Mouse (Mus musculus) E14TG2a.4 (cell line): ENCODE measurements around the gene Fam122a.

ENCODE experiments used
- H3K27me3 ChIP-seq: 2 replicates; pipeline ENCODE4 v1.6.1; 2014; ENCODE audit warnings: low read length, control low read depth; ENCODE audit not compliant: insufficient read depth
- H3K36me3 ChIP-seq: 2 replicates; pipeline ENCODE4 v1.6.1; 2014; ENCODE audit warnings: low read length, control low read depth; ENCODE audit not compliant: insufficient read depth
- H3K4me1 ChIP-seq: replicated peaks from 2 replicates; pipeline ENCODE4 v1.6.1; 2014; ENCODE audit warnings: low read depth, low read length, control low read depth
- H3K4me3 ChIP-seq: replicated peaks from 2 replicates; pipeline ENCODE4 v1.5.1; 2014; ENCODE audit warnings: mild to moderate bottlenecking, low read length
- H3K9me3 ChIP-seq: 2 replicates; pipeline ENCODE4 v1.6.1; 2014; ENCODE audit warnings: low read length, control low read depth
- CTCF ChIP-seq: conservative IDR thresholded peaks from 2 replicates; pipeline ENCODE4 v1.5.1; 2014; ENCODE audit warnings: low read length
- NANOG ChIP-seq: IDR thresholded peaks from 2 replicates; pipeline ENCODE4 v1.6.1; 2014; ENCODE audit warnings: borderline replicate concordance, low read length, mixed read lengths
- POU5F1 ChIP-seq: IDR thresholded peaks from 2 replicates; pipeline ENCODE4 v1.6.1; 2014; ENCODE audit warnings: low read length, borderline replicate concordance

Fam122a gene

GRCm38 (mm10) chr19:24475281-24475680 lies 1.9 kb downstream of the Fam122a start:
- no peak overlapping the region for H3K4me3 ChIP-seq
- H3K27me3 ChIP-seq, result no peaks in the 10 kb centered on the region
- H3K9me3 ChIP-seq, result no peaks in the 10 kb centered on the region
- peaks cover 31% of the 10 kb centered on the region for H3K4me1 ChIP-seq
- TF ChIP-seq CTCF, result no peak
- no peak for TF ChIP-seq POU5F1
- TF ChIP-seq NANOG, result no peak
- H3K36me3 ChIP-seq, result peaks cover 9% of the 10 kb centered on the region; the same call in 1 of the 2 replicates

- Histone ChIP-seq H3K9me3 (no peaks in the 10 kb centered on the region), H3K36me3 (peaks cover 5% of the 10 kb centered on the region; the same call in 1 of the 2 replicates), H3K4me1 (peaks cover 18% of the 10 kb centered on the region), H3K27me3 (no peaks in the 10 kb centered on the region), H3K4me3 (no peak overlapping the region)
- TF ChIP-seq NANOG (no peak), CTCF (no peak), POU5F1 (no peak)
Measured at GRCm38 (mm10) chr19:24472512-24472911, 4.6 kb downstream of the Fam122a start.

GRCm38 (mm10) chr19:24471538-24471937 lies 5.6 kb downstream of the Fam122a start:
- Histone ChIP-seq H3K4me3 (no peak overlapping the region), H3K4me1 (peaks cover 17% of the 10 kb centered on the region), H3K36me3 (peaks cover 5% of the 10 kb centered on the region; the same call in 1 of the 2 replicates), H3K27me3 (no peaks in the 10 kb centered on the region), H3K9me3 (no peaks in the 10 kb centered on the region)
- TF ChIP-seq NANOG (no peak), CTCF (no peak), POU5F1 (no peak)

GRCm38 (mm10) chr19:24469216-24469615 lies 7.9 kb downstream of the Fam122a start:
- H3K27me3 ChIP-seq, result no peaks in the 10 kb centered on the region
- H3K36me3 ChIP-seq, result no peaks in the 10 kb centered on the region
- no peaks in the 10 kb centered on the region for H3K9me3 ChIP-seq
- TF ChIP-seq NANOG (no peak), POU5F1 (no peak), CTCF (no peak)
- H3K4me3 ChIP-seq, result no peak overlapping the region
- no peaks in the 10 kb centered on the region for H3K4me1 ChIP-seq

GRCm38 (mm10) chr19:24468616-24469015 lies 8.5 kb downstream of the Fam122a start:
- no peaks in the 10 kb centered on the region for H3K27me3 ChIP-seq
- H3K9me3 ChIP-seq, result peaks cover 3% of the 10 kb centered on the region; the same call in 1 of the 2 replicates
- no peaks in the 10 kb centered on the region for H3K4me1 ChIP-seq
- no peaks in the 10 kb centered on the region for H3K36me3 ChIP-seq
- H3K4me3 ChIP-seq, result no peak overlapping the region
- TF ChIP-seq CTCF, result no peak
- TF ChIP-seq POU5F1, result no peak
- TF ChIP-seq NANOG, result no peak

GRCm38 (mm10) chr19:24463011-24463410 lies 14.1 kb downstream of the Fam122a start:
- H3K36me3 ChIP-seq, result no peaks in the 10 kb centered on the region
- H3K27me3 ChIP-seq, result no peaks in the 10 kb centered on the region
- peaks cover 3% of the 10 kb centered on the region; the same call in 1 of the 2 replicates for H3K9me3 ChIP-seq
- H3K4me1 ChIP-seq, result no peaks in the 10 kb centered on the region
- no peak overlapping the region for H3K4me3 ChIP-seq
- TF ChIP-seq CTCF, result no peak
- TF ChIP-seq NANOG, result no peak
- no peak for TF ChIP-seq POU5F1

- TF ChIP-seq NANOG, result no peak
- Histone ChIP-seq H3K36me3 (no peaks in the 10 kb centered on the region), H3K27me3 (no peaks in the 10 kb centered on the region), H3K4me3 (no peak overlapping the region), H3K9me3 (no peaks in the 10 kb centered on the region), H3K4me1 (0 out of 2 replicates have a peak, but pooled peaks cover 4% of the 10 kb centered on the region)
Measured at GRCm38 (mm10) chr19:24456591-24457231, 20.4 kb downstream of the Fam122a start.

GRCm38 (mm10) chr19:24455249-24455960 lies 21.8 kb downstream of the Fam122a start:
- Histone ChIP-seq H3K4me3 (no peak overlapping the region), H3K9me3 (no peaks in the 10 kb centered on the region), H3K4me1 (0 out of 2 replicates have a peak, but pooled peaks cover 4% of the 10 kb centered on the region), H3K36me3 (no peaks in the 10 kb centered on the region), H3K27me3 (no peaks in the 10 kb centered on the region)
- TF ChIP-seq CTCF (no peak), POU5F1 (no peak), NANOG (no peak)

- H3K36me3 ChIP-seq, result no peaks in the 10 kb centered on the region
- TF ChIP-seq NANOG, result no peak
- no peak for TF ChIP-seq CTCF
- TF ChIP-seq POU5F1, result no peak
Measured at GRCm38 (mm10) chr19:24454451-24454850, 22.7 kb downstream of the Fam122a start.

More at GRCm38 (mm10) chr19:24454451-24454850, 22.7 kb downstream of the Fam122a start:
- H3K4me3 ChIP-seq, result no peak overlapping the region
- no peaks in the 10 kb centered on the region for H3K27me3 ChIP-seq
- H3K4me1 ChIP-seq, result 0 out of 2 replicates have a peak, but pooled peaks cover 4% of the 10 kb centered on the region
- H3K9me3 ChIP-seq, result no peaks in the 10 kb centered on the region
